Mouse (Mus musculus) gastrocnemius, adult 2 months (tissue): ENCODE measurements around the gene Hipk2. TPM values are rescaled to one million over a fixed set of nuclear protein-coding genes. Genes with fewer than 3 reads are reported as not detected.

Experiments used
- DNase-seq: peaks from one replicate; pipeline ENCODE4 v3.0.0; 2022
- H3K27ac ChIP-seq: fragments of 200-600 bp; 2 replicates; pipeline ENCODE4 v1.8.1; 2022; ENCODE audit warnings: mild to moderate bottlenecking
- H3K4me3 ChIP-seq: fragments of 200-600 bp; 2 replicates; pipeline ENCODE4 v1.8.1; 2022; ENCODE audit warnings: mild to moderate bottlenecking, moderate library complexity
- CTCF ChIP-seq: fragments of 200-600 bp; IDR thresholded peaks from 2 replicates; pipeline ENCODE4 v1.8.1; 2022; ENCODE audit warnings: antibody characterized with exemption, mild to moderate bottlenecking, moderate library complexity
- intact Hi-C: fragments of 180-260 bp; cut with DNase I; formaldehyde crosslinking; loops from one replicate; pipeline ENCODE4 v1.15.1; 2025
- total RNA-seq, 2 experiments: library from RNA; stranded (reverse); gene quantifications; 2 replicates each; pipeline ENCODE4 v1.2.3; 2021

Hipk2 gene
- total RNA-seq, 2 experiments from 2014 or later = 56.2 to 120 TPM

- intact Hi-C loops = no loop called here
- TF ChIP-seq CTCF = no peak
- peak; percentile 54 for DNase-seq
- H3K27ac ChIP-seq = peak overlapping the region; percentile 20
- H3K4me3 ChIP-seq = no peak overlapping the region
Observed at GRCm38 (mm10) chr6:38710449-38710848, 165.5 kb downstream of the Hipk2 start.

DNA sequence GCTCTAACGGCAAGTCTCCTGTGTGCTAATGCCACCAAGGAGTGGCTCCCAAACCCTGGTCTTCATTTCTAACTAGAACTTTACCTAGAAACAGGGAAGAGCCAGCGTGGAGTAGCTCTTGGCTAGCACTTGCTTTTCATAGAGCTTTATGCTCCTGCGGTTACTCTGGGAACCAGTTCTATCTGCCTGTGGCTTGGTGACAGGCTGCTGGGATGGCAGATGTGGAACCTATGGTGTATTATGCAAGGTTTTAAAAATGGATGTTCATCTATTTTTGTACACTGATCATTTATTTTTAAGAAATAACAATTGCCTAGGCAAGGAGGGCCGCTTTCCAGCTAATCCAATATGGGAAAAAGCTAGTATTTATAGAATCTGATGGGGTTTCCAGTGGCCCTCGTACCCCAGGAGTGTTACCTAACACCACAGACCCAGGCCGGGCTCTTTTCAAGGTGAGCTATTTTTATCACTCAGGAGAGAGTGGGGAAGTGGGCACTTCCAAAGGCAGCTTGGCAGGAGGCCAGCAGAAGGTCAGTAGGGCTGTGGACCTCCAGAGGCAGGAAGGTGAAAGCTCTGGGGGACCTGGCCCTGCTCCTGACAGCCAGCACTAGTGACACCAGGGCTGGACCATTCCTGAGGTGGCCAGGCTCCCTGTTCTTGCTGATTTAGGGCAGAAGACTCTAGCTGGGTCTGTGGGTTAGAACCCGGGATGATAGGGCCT is 171.5 kb downstream of the Hipk2 start:
- intact Hi-C loops = no loop called here
- TF ChIP-seq CTCF = no peak
- Histone ChIP-seq H3K27ac (peak overlapping the region; percentile 35; the same call in 1 of the 2 replicates), H3K4me3 (no peak overlapping the region)
- peak; percentile 57 for DNase-seq

- intact Hi-C loops = no loop called here
- Histone ChIP-seq H3K4me3 (no peak overlapping the region), H3K27ac (peak overlapping the region; percentile 28; the same call in 1 of the 2 replicates)
- no peak for DNase-seq
- no peak for TF ChIP-seq CTCF
Observed at GRCm38 (mm10) chr6:38703526-38703925, 172.4 kb downstream of the Hipk2 start.

DNA sequence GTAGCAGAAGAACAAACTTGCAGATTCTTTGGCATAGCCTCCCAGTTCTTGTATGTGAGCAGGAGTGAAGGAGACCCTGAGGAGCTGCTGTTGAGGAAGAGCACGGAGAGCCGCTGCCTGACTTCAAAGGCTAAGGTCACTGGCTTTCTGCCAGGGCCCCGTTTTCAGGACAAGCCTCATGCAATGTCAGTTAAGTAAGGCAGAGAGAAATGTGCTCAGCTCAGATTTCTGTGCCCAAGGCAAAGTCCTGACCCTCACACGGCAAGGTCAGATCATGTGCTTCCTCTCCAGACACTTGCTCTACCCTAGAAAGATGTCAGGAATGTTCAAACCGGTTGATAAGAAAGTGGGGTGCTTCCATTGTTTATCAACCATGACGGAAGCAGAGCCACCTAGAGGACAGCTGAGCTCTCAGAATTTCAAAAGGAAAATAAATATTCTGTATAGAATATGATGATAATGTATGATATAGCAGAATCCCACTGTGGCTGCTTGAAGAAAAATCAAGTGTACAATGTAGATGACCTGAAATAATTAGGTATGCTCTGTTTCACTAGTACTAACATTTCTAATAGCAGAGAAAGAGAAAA is 173.1 kb downstream of the Hipk2 start:
- DNase-seq = peak; percentile 75
- Histone ChIP-seq H3K27ac (peak overlapping the region; percentile 66), H3K4me3 (no peak overlapping the region)
- intact Hi-C loops = no loop called here
- TF ChIP-seq CTCF = no peak

DNA sequence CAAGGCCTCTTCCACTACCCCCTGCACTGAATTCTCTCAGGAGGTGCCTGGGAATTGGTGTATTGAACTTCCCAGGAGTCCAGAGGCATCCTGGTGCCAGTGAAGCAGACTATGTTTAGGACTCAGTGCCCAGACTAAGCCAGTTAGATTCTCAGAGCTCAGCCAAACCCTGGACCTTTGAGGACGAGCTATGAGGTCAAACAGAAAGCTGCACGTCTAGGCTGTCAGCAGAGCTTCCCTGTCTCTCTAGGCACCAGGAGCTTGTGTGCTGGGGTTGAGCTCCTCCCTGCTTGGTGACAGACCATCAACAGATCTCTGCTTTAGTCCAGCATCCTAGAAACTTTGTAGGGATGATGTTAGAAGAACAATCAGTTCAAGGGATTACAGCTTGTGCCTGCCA is 174.5 kb downstream of the Hipk2 start:
- peak overlapping the region; percentile 66 for H3K27ac ChIP-seq
- no peak overlapping the region for H3K4me3 ChIP-seq
- no peak for TF ChIP-seq CTCF
- no peak for DNase-seq
- intact Hi-C loops = no loop called here

DNA sequence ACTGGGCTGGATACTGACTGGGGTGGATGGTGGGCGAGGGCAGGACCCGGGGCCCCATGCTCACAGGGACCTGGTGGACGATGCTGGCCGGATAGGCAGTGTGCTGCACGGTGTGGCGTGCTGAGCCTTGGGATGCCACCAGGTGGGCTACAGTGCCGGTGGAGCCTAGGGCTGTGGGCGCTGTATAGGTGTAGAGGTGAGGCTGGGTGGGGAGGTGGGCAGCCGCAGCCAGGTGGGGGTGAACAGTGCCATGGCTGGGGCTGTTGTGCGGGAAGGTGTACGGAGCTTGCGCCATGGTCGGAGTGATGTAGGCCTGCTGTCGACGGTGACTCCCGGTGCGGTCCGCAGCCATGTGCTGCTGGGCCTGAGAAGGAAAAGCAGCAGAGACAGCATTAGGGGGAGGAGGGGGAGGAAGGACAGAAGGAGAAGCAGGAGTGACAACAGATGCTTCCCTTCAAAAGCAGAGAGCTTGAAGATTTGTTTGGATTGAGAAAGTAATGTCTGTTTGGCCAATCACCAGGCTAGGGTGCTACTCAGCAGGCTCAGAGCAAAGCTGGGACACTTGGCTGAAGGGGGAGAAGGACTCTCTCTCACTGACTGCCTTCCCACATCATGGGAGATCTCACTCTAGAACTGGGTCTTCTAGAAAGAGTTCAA is 177.6 kb downstream of the Hipk2 start:
- intact Hi-C loops = loop anchor here (5.0 kb wide), 1 partner anchor 206 kb away; no protein-coding TSS in a partner anchor
- Histone ChIP-seq H3K27ac (no peak overlapping the region), H3K4me3 (no peak overlapping the region)
- TF ChIP-seq CTCF = no peak
- DNase-seq = no peak

DNA sequence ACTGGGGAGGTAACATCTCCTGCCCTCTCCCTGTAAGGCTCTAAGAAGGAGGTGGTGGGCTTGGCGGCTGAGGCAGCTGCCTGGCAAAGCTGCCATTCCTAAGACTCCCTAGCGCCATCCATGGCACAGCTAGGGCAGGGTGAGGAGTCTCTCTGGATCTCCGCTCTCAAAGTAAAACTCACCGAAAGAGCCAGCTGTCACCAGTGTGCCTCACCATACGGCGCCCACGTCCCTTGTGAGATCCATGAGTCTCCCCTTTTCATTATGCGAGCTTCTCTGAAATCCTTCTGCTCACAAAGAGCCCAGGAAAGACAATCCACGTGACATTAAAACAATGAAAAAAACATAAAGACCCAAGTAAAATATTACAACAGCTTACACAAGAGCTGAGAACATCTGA is 179.4 kb downstream of the Hipk2 start:
- TF ChIP-seq CTCF = no peak

DNA sequence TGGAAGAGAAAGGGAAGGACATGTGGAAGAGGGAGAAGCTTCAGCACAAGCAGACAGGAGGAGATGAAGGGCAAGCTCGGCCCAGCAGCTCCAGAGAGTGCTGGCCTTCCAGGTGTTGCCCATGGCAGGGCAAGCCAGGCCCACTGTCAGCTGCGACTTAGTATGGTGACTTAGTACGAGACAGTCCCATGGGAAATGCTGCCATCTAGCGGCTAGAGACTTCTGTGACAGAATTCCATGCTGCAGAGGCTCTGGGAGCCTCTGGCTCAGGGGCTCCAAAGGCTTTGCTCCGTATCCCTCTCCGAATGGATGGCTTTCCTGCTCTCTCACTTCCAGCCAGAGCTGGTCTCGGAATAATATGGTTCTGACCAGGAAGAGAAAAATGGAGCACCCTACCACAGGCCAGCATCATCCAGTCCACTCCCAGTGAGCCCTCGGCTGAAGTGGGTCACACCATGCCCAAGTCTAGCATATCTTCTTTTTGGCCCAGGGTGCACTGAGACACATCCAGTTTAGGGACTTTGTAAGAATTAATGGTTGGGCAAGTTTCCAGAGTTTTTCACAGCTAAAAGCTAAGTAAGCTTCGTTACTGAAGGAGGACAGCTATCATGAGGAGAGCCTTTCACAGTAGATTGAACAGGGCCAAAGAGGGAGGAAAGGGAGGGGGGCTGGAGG is 180.4 kb downstream of the Hipk2 start:
- DNase-seq = peak; percentile 85
- H3K4me3 ChIP-seq = no peak overlapping the region
- peak; percentile 85 for TF ChIP-seq CTCF
- intact Hi-C loops = loop anchor here (1.0 to 5.0 kb wide), 2 partner anchors 45 to 203 kb away; no protein-coding TSS in a partner anchor
- no peak overlapping the region for H3K27ac ChIP-seq

More for the DNA sequence above, 179.4 kb downstream of the Hipk2 start:
- DNase-seq = no peak
- intact Hi-C loops = loop anchor here (5.0 kb wide), 1 partner anchor 204 kb away; no protein-coding TSS in a partner anchor
- no peak overlapping the region for H3K27ac ChIP-seq
- H3K4me3 ChIP-seq = no peak overlapping the region

- Histone ChIP-seq H3K27ac (no peak overlapping the region), H3K4me3 (no peak overlapping the region)
- intact Hi-C loops = no loop called here
- DNase-seq = no peak
- no peak for TF ChIP-seq CTCF
Observed at GRCm38 (mm10) chr6:38692556-38692955, 183.4 kb downstream of the Hipk2 start.

DNA sequence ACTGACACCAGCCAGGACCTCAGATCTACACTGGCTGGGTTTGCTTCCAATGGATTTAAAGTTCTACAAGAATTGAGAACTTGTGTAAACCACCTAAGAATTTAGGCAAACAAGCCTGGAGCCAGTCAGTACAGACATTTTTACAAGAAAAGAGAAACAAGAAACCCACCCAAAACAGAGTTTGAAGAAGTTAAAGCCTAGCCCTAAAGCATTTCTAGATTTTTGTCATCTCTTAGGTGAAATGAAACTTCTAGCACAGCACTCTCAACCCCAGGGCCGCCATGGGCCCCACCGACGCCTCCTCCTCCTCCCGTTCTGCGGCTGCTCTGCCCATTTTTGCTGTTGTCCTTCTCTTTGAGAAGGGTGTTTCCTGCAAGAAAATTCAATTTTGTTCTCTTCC is 184.9 kb downstream of the Hipk2 start:
- DNase-seq = no peak
- TF ChIP-seq CTCF = no peak
- intact Hi-C loops = no loop called here
- H3K27ac ChIP-seq = no peak overlapping the region
- no peak overlapping the region for H3K4me3 ChIP-seq

- Histone ChIP-seq H3K4me3 (no peak overlapping the region), H3K27ac (no peak overlapping the region)
- intact Hi-C loops = no loop called here
- DNase-seq = no peak
- no peak for TF ChIP-seq CTCF
Observed at GRCm38 (mm10) chr6:38690615-38691014, 185.3 kb downstream of the Hipk2 start.

GRCm38 (mm10) chr6:38688841-38689240 is 187.1 kb downstream of the Hipk2 start:
- no peak for DNase-seq
- Histone ChIP-seq H3K27ac (no peak overlapping the region), H3K4me3 (no peak overlapping the region)
- intact Hi-C loops = no loop called here
- TF ChIP-seq CTCF = no peak

DNA sequence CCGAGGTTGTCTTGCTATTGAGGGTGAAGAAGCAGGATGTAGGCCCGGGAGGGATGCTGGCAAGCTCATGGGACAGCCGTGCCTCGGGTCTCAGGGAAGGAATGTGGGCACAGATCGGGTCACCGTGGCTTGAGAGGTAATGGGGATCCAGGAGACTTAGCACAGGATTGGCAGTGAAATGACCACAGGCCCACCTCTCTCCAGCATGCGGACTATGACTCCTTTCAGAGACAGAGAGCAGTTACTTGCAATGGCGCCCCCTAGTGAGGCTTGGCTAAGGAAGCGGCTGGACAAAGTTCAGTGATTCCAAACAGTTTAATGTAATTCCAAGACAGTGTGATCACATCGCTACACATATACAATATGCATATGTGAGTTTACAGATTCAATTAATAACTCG is 188.7 kb downstream of the Hipk2 start:
- intact Hi-C loops = no loop called here
- peak; percentile 47 for DNase-seq
- TF ChIP-seq CTCF = peak; percentile 63
- Histone ChIP-seq H3K4me3 (no peak overlapping the region), H3K27ac (no peak overlapping the region)
